Mouse (Mus musculus): ENCODE data around the gene Bcl7c. TPM values are rescaled to one million over a fixed set of nuclear protein-coding genes. Genes with fewer than 3 reads are reported as not detected.

Bcl7c gene
- total RNA-seq, 1 experiment, result 35.6 TPM

DNA sequence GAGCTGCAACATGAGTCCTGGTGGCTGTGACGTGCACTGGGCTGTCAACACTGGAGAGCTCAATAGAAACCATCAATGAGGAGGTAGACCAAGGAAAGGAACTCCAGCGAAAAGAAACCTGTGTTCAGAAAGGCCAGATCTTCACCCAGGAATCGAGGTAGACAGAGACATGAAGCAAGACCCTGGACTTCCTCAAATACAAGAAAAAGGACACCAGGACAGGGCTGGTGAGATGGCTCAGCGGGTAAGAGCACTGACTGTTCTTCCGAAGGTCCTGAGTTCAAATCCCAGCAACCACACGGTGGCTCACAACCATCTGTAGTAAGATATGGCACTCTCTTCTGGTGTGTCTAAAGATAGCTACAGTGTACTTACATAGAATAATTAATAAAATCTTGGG is 9.6 kb upstream of the Bcl7c start:
- H3K9ac ChIP-seq (ENCODE audit: insufficient read depth, low read depth, low read length, poor library complexity, severe bottlenecking), result no peak overlapping the region
- no peak for DNase-seq (ENCODE audit: low read depth, low spot score)
- no peak for TF ChIP-seq ZC3H11A (IDR thresholded peaks at IDR 0.05; ENCODE audit: borderline replicate concordance, low read depth, low read length)
- no peak for TF ChIP-seq MAFK (IDR thresholded peaks at IDR 0.05; ENCODE audit: insufficient read depth, low read depth, low read length)
- no peak for TF ChIP-seq ZNF384 (IDR thresholded peaks at IDR 0.05; ENCODE audit: low read depth, low read length)
- no peak for TF ChIP-seq CHD2 (IDR thresholded peaks at IDR 0.05; ENCODE audit: low read depth, low read length)
- no peak for TF ChIP-seq HCFC1 (IDR thresholded peaks at IDR 0.05; ENCODE audit: borderline replicate concordance, insufficient read depth, low read length)
- no peaks in the 10 kb centered on the region for H3K9me3 ChIP-seq (ENCODE audit: control insufficient read depth, insufficient read depth, low read depth, low read length)
- peaks cover 1 to 3% of the 10 kb centered on the region in 2 experiments; a peak in 1 of 4 replicates for H3K4me1 ChIP-seq (ENCODE audit: control insufficient read depth in 2 of 2, insufficient read depth in 2 of 2, low read length in 2 of 2, poor library complexity in 1 of 2)
- in situ Hi-C loops (cut with MboI; ENCODE audit: low sequenced_read_pairs in 2 of 2, unreplicated experiment in 2 of 2), result no loop called here
- no peak overlapping the region for H3K4me3 ChIP-seq (ENCODE audit: insufficient read depth in 1 of 2, low read depth in 1 of 2, low read length in 2 of 2, poor library complexity in 1 of 2, severe bottlenecking in 1 of 2)
- no peak overlapping the region for H3K27ac ChIP-seq (ENCODE audit: insufficient read depth, low read depth, low read length, poor library complexity, severe bottlenecking)
- no peaks in the 10 kb centered on the region for H3K36me3 ChIP-seq (ENCODE audit: control insufficient read depth, insufficient read depth, low read length, poor library complexity, severe bottlenecking)

GRCm38 (mm10) chr7:127716992-127717391 is 8.3 kb upstream of the Bcl7c start:
- Histone ChIP-seq H3K4me3 (ENCODE audit: insufficient read depth in 1 of 2, low read depth in 1 of 2, low read length in 2 of 2, poor library complexity in 1 of 2, severe bottlenecking in 1 of 2) (peak overlapping the region; percentile 64 to 72), H3K27ac (ENCODE audit: insufficient read depth, low read depth, low read length, poor library complexity, severe bottlenecking) (no peak overlapping the region), H3K36me3 (ENCODE audit: control insufficient read depth, insufficient read depth, low read length, poor library complexity, severe bottlenecking) (no peaks in the 10 kb centered on the region), H3K4me1 (ENCODE audit: control insufficient read depth in 2 of 2, insufficient read depth in 2 of 2, low read length in 2 of 2, poor library complexity in 1 of 2) (peaks cover 1 to 5% of the 10 kb centered on the region in 2 experiments; a peak in 2 of 4 replicates), H3K9ac (ENCODE audit: insufficient read depth, low read depth, low read length, poor library complexity, severe bottlenecking) (peak overlapping the region; percentile 79), H3K9me3 (ENCODE audit: control insufficient read depth, insufficient read depth, low read depth, low read length) (no peaks in the 10 kb centered on the region)
- no peak; the same call in 1 of the 2 replicates for TF ChIP-seq HCFC1 (IDR thresholded peaks at IDR 0.05; ENCODE audit: borderline replicate concordance, insufficient read depth, low read length)
- TF ChIP-seq ZC3H11A (IDR thresholded peaks at IDR 0.05; ENCODE audit: borderline replicate concordance, low read depth, low read length), result no peak
- no peak for TF ChIP-seq CHD2 (IDR thresholded peaks at IDR 0.05; ENCODE audit: low read depth, low read length)
- TF ChIP-seq MAFK (IDR thresholded peaks at IDR 0.05; ENCODE audit: insufficient read depth, low read depth, low read length), result no peak
- TF ChIP-seq ZNF384 (IDR thresholded peaks at IDR 0.05; ENCODE audit: low read depth, low read length), result no peak
- no peak for DNase-seq (ENCODE audit: low read depth, low spot score)
- in situ Hi-C loops (cut with MboI; ENCODE audit: low sequenced_read_pairs in 2 of 2, unreplicated experiment in 2 of 2), result no loop called here

DNA sequence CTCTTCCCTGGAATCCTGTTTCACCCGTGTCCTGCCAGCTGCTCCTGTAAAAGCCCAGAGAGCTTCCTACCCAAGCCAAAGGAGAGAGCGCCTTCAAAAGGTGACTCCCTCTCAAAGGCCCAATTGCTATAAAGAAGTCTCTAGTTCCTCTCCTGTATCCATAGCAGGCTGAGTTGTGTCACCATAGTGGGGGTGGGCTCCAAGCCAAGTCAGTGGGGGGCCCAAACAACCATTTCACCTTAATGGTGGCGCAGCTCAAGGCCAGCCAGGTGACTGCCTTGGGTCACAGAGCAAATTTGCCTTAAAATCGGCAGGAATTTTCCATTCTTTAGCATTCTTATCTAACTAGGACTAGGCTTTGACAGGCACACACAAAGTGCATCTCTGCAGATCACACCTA is 6.1 kb upstream of the Bcl7c start:
- Histone ChIP-seq H3K9ac (ENCODE audit: insufficient read depth, low read depth, low read length, poor library complexity, severe bottlenecking) (no peak overlapping the region), H3K4me1 (ENCODE audit: control insufficient read depth in 2 of 2, insufficient read depth in 2 of 2, low read length in 2 of 2, poor library complexity in 1 of 2) (peaks cover 8% of the 10 kb centered on the region in 2 experiments; a peak in 3 of 4 replicates), H3K9me3 (ENCODE audit: control insufficient read depth, insufficient read depth, low read depth, low read length) (no peaks in the 10 kb centered on the region), H3K36me3 (ENCODE audit: control insufficient read depth, insufficient read depth, low read length, poor library complexity, severe bottlenecking) (no peaks in the 10 kb centered on the region), H3K4me3 (ENCODE audit: insufficient read depth in 1 of 2, low read depth in 1 of 2, low read length in 2 of 2, poor library complexity in 1 of 2, severe bottlenecking in 1 of 2) (no peak overlapping the region), H3K27ac (ENCODE audit: insufficient read depth, low read depth, low read length, poor library complexity, severe bottlenecking) (no peak overlapping the region)
- DNase-seq (ENCODE audit: low read depth, low spot score), result no peak
- TF ChIP-seq HCFC1 (IDR thresholded peaks at IDR 0.05; ENCODE audit: borderline replicate concordance, insufficient read depth, low read length), result no peak
- TF ChIP-seq ZC3H11A (IDR thresholded peaks at IDR 0.05; ENCODE audit: borderline replicate concordance, low read depth, low read length), result no peak
- TF ChIP-seq CHD2 (IDR thresholded peaks at IDR 0.05; ENCODE audit: low read depth, low read length), result no peak
- TF ChIP-seq ZNF384 (IDR thresholded peaks at IDR 0.05; ENCODE audit: low read depth, low read length), result no peak
- TF ChIP-seq MAFK (IDR thresholded peaks at IDR 0.05; ENCODE audit: insufficient read depth, low read depth, low read length), result no peak
- in situ Hi-C loops (cut with MboI; ENCODE audit: low sequenced_read_pairs in 2 of 2, unreplicated experiment in 2 of 2), result no loop called here

- DNase-seq (ENCODE audit: low read depth, low spot score), result peak; percentile 83
- H3K9ac ChIP-seq (ENCODE audit: insufficient read depth, low read depth, low read length, poor library complexity, severe bottlenecking), result peak within 1 kb of the TSS; percentile 73
- peak within 1 kb of the TSS; percentile 87 for H3K27ac ChIP-seq (ENCODE audit: insufficient read depth, low read depth, low read length, poor library complexity, severe bottlenecking)
- TF ChIP-seq CHD2 (IDR thresholded peaks at IDR 0.05; ENCODE audit: low read depth, low read length) (0 out of 2 replicates have a peak, but pooled peaks have one; percentile 9), HCFC1 (IDR thresholded peaks at IDR 0.05; ENCODE audit: borderline replicate concordance, insufficient read depth, low read length) (peak; percentile 95), ZNF384 (IDR thresholded peaks at IDR 0.05; ENCODE audit: low read depth, low read length) (no peak)
- H3K4me1 ChIP-seq (ENCODE audit: control insufficient read depth in 2 of 2, insufficient read depth in 2 of 2, low read length in 2 of 2, poor library complexity in 1 of 2), result peaks cover 7 to 13% of the 10 kb centered on the region in 2 experiments
- peak within 1 kb of the TSS; percentile 55 to 69 for H3K4me3 ChIP-seq (ENCODE audit: insufficient read depth in 1 of 2, low read depth in 1 of 2, low read length in 2 of 2, poor library complexity in 1 of 2, severe bottlenecking in 1 of 2)
- in situ Hi-C loops (cut with MboI; ENCODE audit: low sequenced_read_pairs in 2 of 2, unreplicated experiment in 2 of 2), result no loop called here
- no peaks in the 10 kb centered on the region for H3K36me3 ChIP-seq (ENCODE audit: control insufficient read depth, insufficient read depth, low read length, poor library complexity, severe bottlenecking)
- H3K9me3 ChIP-seq (ENCODE audit: control insufficient read depth, insufficient read depth, low read depth, low read length), result no peaks in the 10 kb centered on the region
Measured at GRCm38 (mm10) chr7:127712461-127713385, 4.0 kb upstream of the Bcl7c start, which contains the start of gene Ctf1. Ctf1 (plus strand) TSS chr7:127712736.
